Mouse (Mus musculus) gastrocnemius, postnatal 25 days (tissue): ENCODE results near the gene Ms4a10. TPM values are rescaled to one million over a fixed set of nuclear protein-coding genes. Genes with fewer than 3 reads are reported as not detected.

Experiments used
- DNase-seq: peaks from one replicate; pipeline ENCODE4 v3.0.0; 2022
- total RNA-seq, 2 experiments: library from RNA; stranded (reverse); gene quantifications; 1 replicate in 1 of 2; 2 replicates in 1 of 2; pipeline ENCODE4 v1.2.3; 2021

The Ms4a10 gene
- total RNA-seq, 2 experiments from 2014 or later, result not detected

- no peak for DNase-seq
Observed at GRCm38 (mm10) chr19:10916506-10916905, 58.0 kb downstream of the Ms4a10 start.

- no peak for DNase-seq
Observed at GRCm38 (mm10) chr19:10914870-10915269, 59.6 kb downstream of the Ms4a10 start.

- DNase-seq, result no peak
Observed at GRCm38 (mm10) chr19:10914291-10914690, 60.2 kb downstream of the Ms4a10 start.

Other genes with a start within 250 kb of the Ms4a10 start
- under 1 TPM in 1 of 2 experiments, not detected in 1; 0.19 TPM for gene Cd5, start 235.7 kb downstream of the Ms4a10 start, total RNA-seq
- gene Cd6, start 144.6 kb downstream of the Ms4a10 start, total RNA-seq, result under 1 TPM in 1 of 2 experiments, not detected in 1; 0.13 TPM
- under 1 TPM; 0.38 to 0.67 TPM for gene Slc15a3, start 134.9 kb downstream of the Ms4a10 start, total RNA-seq
- gene Tmem132a, start 104.7 kb downstream of the Ms4a10 start, total RNA-seq, result 1 to 10 TPM; 5.8 to 8.4 TPM
- 100 to 1,000 TPM; 190 to 210 TPM for gene Tmem109, start 92.7 kb downstream of the Ms4a10 start, total RNA-seq
- gene Prpf19, start 79.4 kb downstream of the Ms4a10 start, total RNA-seq, result 100 to 1,000 TPM; 149 to 172 TPM
- not detected for gene Zp1, start 54.0 kb downstream of the Ms4a10 start, total RNA-seq
- not detected for gene Ptgdr2, start 37.5 kb downstream of the Ms4a10 start, total RNA-seq
- 10 to 100 TPM; 10.5 to 15.5 TPM for gene Ccdc86, start 25.4 kb downstream of the Ms4a10 start, total RNA-seq
- gene Ms4a15, start 18.6 kb upstream of the Ms4a10 start, total RNA-seq, result not detected
- not detected for gene Ms4a18, start 43.4 kb upstream of the Ms4a10 start, total RNA-seq
- gene Ms4a8a, start 106.4 kb upstream of the Ms4a10 start, total RNA-seq, result under 1 TPM; 0.33 to 0.88 TPM
- gene 1700017D01Rik, start 156.2 kb upstream of the Ms4a10 start, total RNA-seq, result not detected
- not detected for gene 1700025F22Rik, start 190.7 kb upstream of the Ms4a10 start, total RNA-seq
- not detected for gene Ms4a13, start 222.1 kb upstream of the Ms4a10 start, total RNA-seq